Mouse (Mus musculus) ES-E14 (cell line): ENCODE measurements at regions not wholly inside any gene's neighbourhood (a gene's known extent, or its start where the extent isn't known, plus 50 kb on each side); places are given as distances from the start of the nearest gene placed in this dataset.

Experiments used
- DNase-seq: peaks from one replicate; pipeline ENCODE4 v3.0.0-alpha.2; 2013; ENCODE audit warnings: low read depth, low spot score
- H3K27ac ChIP-seq: 2 replicates; pipeline ENCODE4 v1.5.1; 2012; ENCODE audit warnings: low read depth, mild to moderate bottlenecking, low read length, moderate library complexity, mixed read lengths; ENCODE audit not compliant: poor library complexity, insufficient read depth, severe bottlenecking
- H3K36me3 ChIP-seq: 2 replicates; pipeline ENCODE4 v1.6.1; 2012; ENCODE audit warnings: mild to moderate bottlenecking, low read length, moderate library complexity, mixed read lengths; ENCODE audit not compliant: control insufficient read depth, poor library complexity, insufficient read depth, severe bottlenecking
- H3K4me1 ChIP-seq, 2 experiments: fragments of 150-350 bp in 1 of 2; sonication (generic) in 1 of 2; 2 replicates each; pipeline ENCODE4 v1.6.1; 2012; ENCODE audit warnings: low read length in 2 of 2, mild to moderate bottlenecking in 1 of 2, mixed read lengths in 1 of 2; ENCODE audit not compliant: control insufficient read depth in 2 of 2, insufficient read depth in 2 of 2, poor library complexity in 1 of 2
- H3K4me3 ChIP-seq, 2 experiments: fragments of 150-350 bp in 1 of 2; sonication (generic) in 1 of 2; 2 replicates each; pipeline ENCODE4 v1.5.1; 2012; ENCODE audit warnings: low read length in 2 of 2, low read depth in 1 of 2, mild to moderate bottlenecking in 1 of 2, mixed read lengths in 1 of 2; ENCODE audit not compliant: insufficient read depth in 1 of 2, poor library complexity in 1 of 2, severe bottlenecking in 1 of 2
- H3K9ac ChIP-seq: 2 replicates; pipeline ENCODE4 v1.6.1; 2012; ENCODE audit warnings: low read depth, mild to moderate bottlenecking, low read length, mixed read lengths; ENCODE audit not compliant: poor library complexity, insufficient read depth, severe bottlenecking
- H3K9me3 ChIP-seq: fragments of 150-350 bp; sonication (generic); 2 replicates; pipeline ENCODE4 v1.6.1; 2012; ENCODE audit warnings: low read depth, mild to moderate bottlenecking, low read length; ENCODE audit not compliant: control insufficient read depth, insufficient read depth
- CHD2 ChIP-seq: IDR thresholded peaks from 2 replicates; pipeline ENCODE4 v1.6.1; 2014; ENCODE audit warnings: mild to moderate bottlenecking, low read depth, low read length, inconsistent platforms
- HCFC1 ChIP-seq: IDR thresholded peaks from 2 replicates; pipeline ENCODE4 v1.6.1; 2012; ENCODE audit warnings: low read length, inconsistent platforms, borderline replicate concordance; ENCODE audit not compliant: insufficient read depth
- MAFK ChIP-seq: IDR thresholded peaks from 2 replicates; pipeline ENCODE4 v1.6.1; 2014; ENCODE audit warnings: mild to moderate bottlenecking, low read depth, low read length, inconsistent platforms; ENCODE audit not compliant: insufficient read depth
- ZC3H11A ChIP-seq: IDR thresholded peaks from 2 replicates; pipeline ENCODE4 v1.6.1; 2012; ENCODE audit warnings: low read depth, mild to moderate bottlenecking, inconsistent platforms, low read length, borderline replicate concordance
- ZNF384 ChIP-seq: IDR thresholded peaks from 2 replicates; pipeline ENCODE4 v1.6.1; 2012; ENCODE audit warnings: low read depth, low read length, inconsistent platforms
- in situ Hi-C, 2 experiments: fragments of 600-800 bp; cut with MboI; formaldehyde crosslinking; loops; one replicate each; pipeline ENCODE4 v1.15.1; 2025; ENCODE audit warnings: low sequenced_read_pairs in 2 of 2, inconsistent platforms in 1 of 2; ENCODE audit not compliant: unreplicated experiment in 2 of 2

DNA sequence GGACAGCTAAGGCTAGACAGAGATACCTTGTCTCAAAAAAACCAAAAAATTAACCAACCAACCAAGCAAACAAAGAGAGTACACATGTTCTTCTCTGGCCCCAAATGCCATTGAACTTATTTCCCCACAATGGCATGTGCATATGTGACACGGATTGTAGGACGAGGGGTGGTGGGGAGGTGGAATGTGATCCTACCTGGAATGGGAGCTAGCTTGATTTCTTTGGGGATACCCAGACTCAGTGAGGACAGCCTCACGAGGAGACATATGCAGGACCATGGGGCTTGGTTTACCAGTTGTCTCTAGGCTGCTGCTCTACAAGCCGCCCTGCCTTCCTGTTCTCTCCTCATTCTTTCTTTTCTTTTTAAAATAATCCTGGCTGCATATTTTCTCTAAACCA, 55.9 kb upstream of the Slc25a33 start:
- Histone ChIP-seq H3K9ac (no peak overlapping the region), H3K27ac (no peak overlapping the region), H3K9me3 (no peaks in the 10 kb centered on the region), H3K4me3 (no peak overlapping the region), H3K36me3 (no peaks in the 10 kb centered on the region), H3K4me1 (no peaks in the 10 kb centered on the region)
- TF ChIP-seq HCFC1 (no peak), ZNF384 (no peak), MAFK (no peak), ZC3H11A (no peak), CHD2 (no peak)
- DNase-seq: no peak
- in situ Hi-C loops: loop anchor here in 1 of 2 experiments (10.0 kb wide), 1 partner anchor 145 kb away; no protein-coding TSS in a partner anchor

DNA sequence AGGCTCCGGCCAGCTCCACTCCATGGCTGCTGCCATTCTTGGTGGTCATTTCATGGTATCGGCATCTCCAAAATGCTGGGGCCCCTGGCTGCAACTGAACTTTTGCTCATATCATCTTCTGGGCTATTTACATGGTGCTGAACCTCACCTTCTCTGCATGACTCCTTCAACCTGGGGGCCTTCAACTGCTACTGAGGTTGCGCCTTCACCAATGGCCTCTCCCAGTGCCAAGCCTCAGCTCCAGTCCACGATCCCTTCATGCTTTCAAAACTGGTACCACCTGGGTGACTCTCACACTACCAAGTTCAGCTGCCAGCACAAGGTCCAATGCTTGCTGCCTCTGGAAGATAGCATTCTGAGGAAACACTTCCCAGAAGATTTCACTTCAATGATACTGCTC, 53.7 kb upstream of the Slc25a33 start:
- Histone ChIP-seq H3K9me3 (no peaks in the 10 kb centered on the region), H3K9ac (no peak overlapping the region), H3K4me3 (no peak overlapping the region), H3K4me1 (no peaks in the 10 kb centered on the region), H3K27ac (no peak overlapping the region), H3K36me3 (no peaks in the 10 kb centered on the region)
- TF ChIP-seq MAFK (no peak), HCFC1 (no peak), ZNF384 (no peak), ZC3H11A (no peak), CHD2 (no peak)
- in situ Hi-C loops: no loop called here
- no peak for DNase-seq
